Mouse (Mus musculus): ENCODE data around the gene Clasrp.

DNA sequence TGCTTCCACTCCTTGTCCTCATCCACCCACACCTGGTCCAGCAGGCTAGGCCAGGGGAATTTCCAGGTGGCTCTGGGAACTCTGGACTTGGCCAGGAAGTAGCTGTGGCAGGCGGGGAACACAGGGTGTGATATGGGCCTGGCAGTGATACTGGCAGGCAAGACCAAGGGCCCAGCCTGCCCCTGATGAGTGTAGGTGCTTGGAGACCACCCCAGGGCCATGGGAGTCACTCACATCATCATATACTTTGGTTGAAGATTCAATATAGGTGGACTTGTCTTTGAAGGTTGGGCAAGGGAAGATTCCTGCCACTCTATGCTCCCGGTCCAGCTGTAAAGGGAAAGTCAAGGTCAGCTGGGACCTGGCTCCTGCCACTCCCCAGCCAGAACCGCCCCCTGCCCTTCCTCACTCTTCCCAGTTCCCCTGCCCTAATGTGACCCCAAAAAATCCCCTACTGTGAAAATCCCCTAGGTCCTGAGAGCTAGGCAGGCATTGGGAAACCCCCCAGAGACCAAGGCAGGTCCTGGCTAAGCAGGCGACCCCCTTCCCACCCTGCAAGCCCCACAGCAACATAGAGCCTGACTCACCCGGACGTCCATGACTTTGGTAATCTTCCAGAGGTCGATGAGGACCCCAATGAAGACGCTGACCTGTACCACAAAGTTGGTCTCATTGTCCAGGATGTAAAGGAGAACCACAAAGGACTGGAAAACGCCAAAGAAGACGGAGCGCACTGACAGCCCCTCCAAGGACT, 31.0 kb upstream of the Clasrp start:
- no peak for TF ChIP-seq POLR2A (IDR thresholded peaks at IDR 0.05; ENCODE audit: insufficient read depth, low read depth, low read length)
- no peak for TF ChIP-seq CTCF (IDR thresholded peaks at IDR 0.05)
